Mouse (Mus musculus): ENCODE results near the gene H2al1b.

The H2al1b gene

GRCm38 (mm10) chrX:11345762-11346161 is 43.5 kb downstream of the H2al1b start:
- in situ Hi-C loops (cut with MseI, MboI): no loop called here

DNA sequence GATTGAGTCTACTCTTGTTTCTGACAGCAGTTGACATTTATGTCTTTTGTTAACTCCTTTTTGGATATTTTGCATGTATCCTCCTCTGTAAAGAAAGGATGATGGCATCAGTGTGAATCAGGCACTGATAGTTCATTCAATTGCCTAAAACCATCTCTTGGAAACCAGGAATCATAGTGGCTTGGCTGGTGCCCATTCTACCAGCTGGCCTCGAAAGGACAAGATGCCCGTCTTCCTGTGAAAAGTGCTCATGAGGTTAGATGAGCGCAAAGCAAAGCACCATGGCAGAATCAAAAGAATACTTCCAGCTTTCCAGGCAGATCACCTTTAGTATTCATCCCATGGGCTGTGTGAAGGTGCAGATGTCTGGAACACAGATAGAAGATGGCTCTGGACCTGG is 44.5 kb downstream of the H2al1b start:
- in situ Hi-C loops (cut with MseI, MboI): no loop called here

Data from mouse trophoblast stem cell (cell line).